Comparison of ENCODE assay signal across 15 mouse cellular contexts in genomic region chr9:83540975-83541374, GRCm38 (mm10). TPM values are rescaled to one million over a fixed set of nuclear protein-coding genes. Genes with fewer than 3 reads are reported as not detected.
A peak's percentile ranks its signal among the peaks of the same experiment; 100 is the strongest.
DNase-seq lines count a peak whose midpoint lies in the region; ATAC-seq and TF ChIP-seq lines count a peak whose summit lies in the region.
"Had no signal": no experiment of that assay in that cellular context is flagged by ENCODE, and none has a peak within 500 bp of the region (broad histone marks: within the 10 kb centered on the region; RNA-seq: fewer than 3 reads in every experiment).

No protein-coding gene starts in this region.

- no peak for ATAC-seq in heart, embryonic 11.5 days (replicated peaks; ENCODE audit: insufficient number of reproducible peaks, low FRiP score, low TSS enrichment)
- peak; percentile 43; the same call in 1 of the 2 replicates for ATAC-seq in liver, embryonic 13.5 days (ENCODE audit: low read depth)
- ATAC-seq in forebrain, postnatal 0 days: no peak
- ATAC-seq: midbrain, embryonic 16.5 days had no signal

- peaks cover 27% of the 10 kb centered on the region for H3K4me1 ChIP-seq in heart, embryonic 11.5 days (ENCODE audit: control insufficient read depth, insufficient read depth, low read length)
- 0 out of 2 replicates have a peak, but pooled peaks cover 6% of the 10 kb centered on the region for H3K4me1 ChIP-seq in liver, embryonic 13.5 days (replicated peaks)
- no peaks in the 10 kb centered on the region for H3K4me1 ChIP-seq in forebrain, postnatal 0 days (ENCODE audit: insufficient read depth)
- H3K4me1 ChIP-seq: lung, embryonic 15.5 days had no signal

- TF ChIP-seq CTCF in forebrain, postnatal 0 days (IDR thresholded peaks at IDR 0.05; ENCODE audit: low read depth): no peak

- H3K9me3 ChIP-seq in heart, embryonic 11.5 days (replicated peaks; ENCODE audit: control insufficient read depth, low read length): no peaks in the 10 kb centered on the region
- H3K9me3 ChIP-seq in liver, embryonic 13.5 days (replicated peaks): no peaks in the 10 kb centered on the region
- no peaks in the 10 kb centered on the region for H3K9me3 ChIP-seq in forebrain, postnatal 0 days (ENCODE audit: low read length)
- H3K9me3 ChIP-seq: G1E; limb, embryonic 10.5 days; lung, embryonic 15.5 days; neural tube, embryonic 13.5 days had no signal

- H3K27me3 ChIP-seq in heart, embryonic 11.5 days (ENCODE audit: control insufficient read depth, insufficient read depth, low read length): no peaks in the 10 kb centered on the region
- H3K27me3 ChIP-seq in liver, embryonic 13.5 days: no peaks in the 10 kb centered on the region
- H3K27me3 ChIP-seq in forebrain, postnatal 0 days (ENCODE audit: insufficient read depth, low read length): no peaks in the 10 kb centered on the region
- H3K27me3 ChIP-seq: lung, embryonic 15.5 days; neural tube, embryonic 13.5 days had no signal

- peak overlapping the region; percentile 54 for H3K27ac ChIP-seq in heart, embryonic 11.5 days (ENCODE audit: low read depth, low read length)
- H3K27ac ChIP-seq in liver, embryonic 13.5 days: no peak overlapping the region
- H3K27ac ChIP-seq in forebrain, postnatal 0 days (ENCODE audit: low read depth, low read length): no peak overlapping the region
- H3K27ac ChIP-seq: limb, embryonic 10.5 days; lung, embryonic 15.5 days; neural tube, embryonic 13.5 days had no signal

- H3K4me2 ChIP-seq in heart, embryonic 11.5 days: no peak overlapping the region
- no peak overlapping the region for H3K4me2 ChIP-seq in liver, embryonic 13.5 days
- H3K4me2 ChIP-seq in forebrain, postnatal 0 days (ENCODE audit: low read depth): no peak overlapping the region
- H3K4me2 ChIP-seq: lung, embryonic 15.5 days; neural tube, embryonic 13.5 days had no signal

- no peaks in the 10 kb centered on the region for H3K36me3 ChIP-seq in heart, embryonic 11.5 days (ENCODE audit: control insufficient read depth, insufficient read depth, low read length)
- no peaks in the 10 kb centered on the region for H3K36me3 ChIP-seq in liver, embryonic 13.5 days
- no peaks in the 10 kb centered on the region for H3K36me3 ChIP-seq in forebrain, postnatal 0 days (ENCODE audit: insufficient read depth)
- H3K36me3 ChIP-seq: G1E; limb, embryonic 10.5 days; lung, embryonic 15.5 days; neural tube, embryonic 13.5 days had no signal

- 51% methylated on average over 3 of the region's 3 CpGs for WGBS in heart, embryonic 11.5 days (ENCODE audit: insufficient replicate concordance)
- 69% methylated on average over 3 of the region's 3 CpGs for WGBS in liver, embryonic 13.5 days (ENCODE audit: insufficient replicate concordance)
- WGBS in forebrain, postnatal 0 days: 78% methylated on average over 3 of the region's 3 CpGs

- DNase-seq in heart, postnatal 10 days: no peak
- DNase-seq in left cerebral cortex, postnatal 4 days: peak; percentile 37
- DNase-seq in left cerebral cortex, postnatal 36 days (ENCODE audit: low spot score in 2 of 2): no peak
- peak; percentile 39 for DNase-seq in kidney, adult 9 months
- DNase-seq in liver, embryonic 13.5 days: no peak
- DNase-seq in testis, postnatal 10 days (ENCODE audit: low spot score): no peak
- no peak for DNase-seq in forebrain, postnatal 0 days
- DNase-seq: adrenal gland, postnatal 10 days; thymus, adult 2 months had no signal

- no peak overlapping the region for H3K9ac ChIP-seq in heart, embryonic 11.5 days (ENCODE audit: low read depth, low read length)
- H3K9ac ChIP-seq in liver, embryonic 13.5 days: no peak overlapping the region
- H3K9ac ChIP-seq in forebrain, postnatal 0 days: no peak overlapping the region
- H3K9ac ChIP-seq: lung, embryonic 15.5 days; neural tube, embryonic 13.5 days had no signal

- no peak overlapping the region for H3K4me3 ChIP-seq in heart, embryonic 11.5 days (ENCODE audit: low read depth, low read length)
- no peak overlapping the region for H3K4me3 ChIP-seq in liver, embryonic 13.5 days (replicated peaks)
- H3K4me3 ChIP-seq in forebrain, postnatal 0 days (ENCODE audit: low read depth, low read length): no peak overlapping the region
- H3K4me3 ChIP-seq: limb, embryonic 10.5 days; lung, embryonic 15.5 days; neural tube, embryonic 13.5 days had no signal

- intact Hi-C loops in heart, postnatal 10 days (cut with DNase I): no loop called here
- intact Hi-C loops in left cerebral cortex, postnatal 4 days (cut with DNase I): no loop called here
- intact Hi-C loops in left cerebral cortex, postnatal 36 days (cut with DNase I): no loop called here

RNA-seq across cellular contexts. Expression of gene Sh3bgrl2, which starts 7.2 kb away (rescaled TPM):
- 20.5 and 22.4 TPM in 2 replicates for polyA plus RNA-seq in heart, embryonic 11.5 days (2014; fragmentation: Nextera tagmentation; extraction: Ambion mirVana)
- 1 to 10 TPM; 5.8 to 6.4 TPM for total RNA-seq in heart, postnatal 10 days (2021)
- 10 to 100 TPM; 12.7 to 14.1 TPM for total RNA-seq in left cerebral cortex, postnatal 4 days (2021)
- 10 to 100 TPM; 35.2 to 35.5 TPM for total RNA-seq in left cerebral cortex, postnatal 36 days (2021)
- 9.6 and 11.9 TPM in 2 replicates for polyA plus RNA-seq in liver, embryonic 13.5 days (2015; fragmentation: Nextera tagmentation; extraction: Ambion mirVana)
- 9.0 and 9.2 TPM in 2 replicates for total RNA-seq in forebrain, postnatal 0 days (2014; rRNA removed)
- polyA plus RNA-seq in forebrain, postnatal 0 days (2015; fragmentation: Nextera tagmentation; extraction: Ambion mirVana): 5.4 and 6.8 TPM in 2 replicates
- polyA plus RNA-seq: G1E had no signal

Comparison
In these comparisons a context has a peak if more than half of its experiments do, and no peak if none do; other contexts are left out.
1. DNase-seq: peak in left cerebral cortex, postnatal 4 days (single experiment) and kidney, adult 9 months (single experiment); none in heart, postnatal 10 days (0 of 2), left cerebral cortex, postnatal 36 days (0 of 2), liver, embryonic 13.5 days (single experiment), testis, postnatal 10 days (single experiment) and forebrain, postnatal 0 days (single experiment).